Mouse (Mus musculus): Measurements from ENCODE around the gene Snap91. TPM values are rescaled to one million over a fixed set of nuclear protein-coding genes. Genes with fewer than 3 reads are reported as not detected.

Snap91 gene
- polyA plus RNA-seq, 1 experiment = not detected

DNA sequence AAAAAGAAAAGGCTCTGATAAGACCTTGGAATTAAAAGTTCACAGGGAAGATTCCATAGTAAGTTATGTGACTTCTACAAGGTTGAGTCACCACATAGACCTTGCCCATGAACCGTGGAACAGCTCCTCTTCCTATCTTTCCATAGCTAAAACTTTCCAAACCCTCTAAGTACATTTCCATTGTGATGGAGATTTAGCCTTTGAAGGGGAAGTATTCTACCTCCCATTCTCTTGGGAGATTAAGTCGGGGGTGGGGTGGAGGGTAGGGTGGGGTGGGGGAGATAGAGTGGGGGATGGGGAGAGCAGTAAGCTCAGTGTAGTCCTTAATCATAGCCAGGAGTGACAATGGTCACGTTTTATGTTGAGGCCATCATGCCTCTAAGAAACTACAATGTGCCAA is 140.5 kb downstream of the Snap91 start:
- no peak for TF ChIP-seq GATA1 (IDR thresholded peaks at IDR 0.05; ENCODE audit: low read length)

- no peak for TF ChIP-seq GATA1 (IDR thresholded peaks at IDR 0.05; ENCODE audit: low read length)
Observed at GRCm38 (mm10) chr9:86738801-86739200, 141.7 kb downstream of the Snap91 start.

GRCm38 (mm10) chr9:86738067-86738466 is 142.4 kb downstream of the Snap91 start:
- TF ChIP-seq GATA1 (IDR thresholded peaks at IDR 0.05; ENCODE audit: low read length) = no peak

GRCm38 (mm10) chr9:86736991-86737390 is 143.5 kb downstream of the Snap91 start:
- TF ChIP-seq GATA1 (IDR thresholded peaks at IDR 0.05; ENCODE audit: low read length) = no peak

- no peak for TF ChIP-seq GATA1 (IDR thresholded peaks at IDR 0.05; ENCODE audit: low read length)
Observed at GRCm38 (mm10) chr9:86734795-86735194, 145.7 kb downstream of the Snap91 start.

DNA sequence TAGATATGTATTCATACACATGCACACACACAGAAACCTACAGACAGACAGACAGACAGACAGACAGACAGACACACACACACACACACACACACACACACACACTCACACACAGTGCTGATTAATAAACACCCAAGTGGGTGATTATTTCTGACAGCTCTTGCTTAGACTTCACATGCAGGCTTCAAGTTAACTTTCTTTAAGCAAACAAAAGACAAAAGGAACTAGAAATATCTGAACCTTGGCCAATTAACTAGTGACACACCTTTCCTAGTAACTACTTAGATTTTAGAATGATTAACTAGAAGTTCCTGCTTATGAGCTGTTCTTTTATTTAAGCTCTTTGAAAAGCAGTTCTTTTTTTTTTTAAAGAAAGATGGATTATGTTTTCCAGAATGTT is 146.1 kb downstream of the Snap91 start:
- TF ChIP-seq GATA1 (IDR thresholded peaks at IDR 0.05; ENCODE audit: low read length) = no peak

DNA sequence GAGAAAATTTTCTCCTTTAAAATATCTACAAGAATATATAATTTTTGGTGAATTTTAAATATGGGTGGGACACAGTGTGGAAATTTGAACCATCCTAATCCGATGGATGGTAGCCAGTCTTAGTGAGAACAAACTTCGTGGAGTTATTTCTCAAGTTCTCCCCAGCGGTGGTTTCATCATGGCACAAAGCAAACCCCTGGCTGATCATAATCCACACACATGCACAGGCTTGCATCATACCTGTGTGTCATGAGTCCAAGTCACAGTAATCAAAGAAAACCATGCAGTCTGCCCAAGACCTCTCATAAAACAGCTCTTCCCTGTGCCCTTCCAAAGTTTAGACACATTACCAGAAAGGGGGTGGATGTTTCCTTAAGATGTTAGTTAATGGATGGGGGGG is 150.6 kb downstream of the Snap91 start:
- no peak for TF ChIP-seq GATA1 (IDR thresholded peaks at IDR 0.05; ENCODE audit: low read length)

DNA sequence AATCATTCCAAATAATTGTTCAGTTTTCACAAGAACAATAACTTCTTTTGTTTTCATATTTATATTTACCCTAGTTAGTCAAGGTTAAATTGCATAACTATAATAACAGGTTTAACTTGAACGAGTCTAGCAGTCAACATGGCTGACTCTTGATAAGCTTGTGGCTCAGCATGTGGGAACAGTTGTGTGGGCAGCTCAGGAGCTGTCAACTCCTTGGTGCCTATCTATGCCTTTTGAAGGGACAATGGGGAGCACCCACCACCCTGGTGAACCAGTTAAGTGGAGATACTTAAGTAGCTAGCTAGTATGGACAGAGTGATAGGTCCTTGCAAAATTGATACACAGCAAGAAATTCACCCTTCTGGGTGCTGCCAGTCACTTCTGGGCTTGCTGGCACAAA is 151.4 kb downstream of the Snap91 start:
- no peak for TF ChIP-seq GATA1 (IDR thresholded peaks at IDR 0.05; ENCODE audit: low read length)

GRCm38 (mm10) chr9:86728214-86728814 is 152.1 kb downstream of the Snap91 start:
- TF ChIP-seq GATA1 (IDR thresholded peaks at IDR 0.05; ENCODE audit: low read length) = no peak

- TF ChIP-seq GATA1 (IDR thresholded peaks at IDR 0.05; ENCODE audit: low read length) = no peak
Observed at GRCm38 (mm10) chr9:86726381-86726720, 154.1 kb downstream of the Snap91 start.

DNA sequence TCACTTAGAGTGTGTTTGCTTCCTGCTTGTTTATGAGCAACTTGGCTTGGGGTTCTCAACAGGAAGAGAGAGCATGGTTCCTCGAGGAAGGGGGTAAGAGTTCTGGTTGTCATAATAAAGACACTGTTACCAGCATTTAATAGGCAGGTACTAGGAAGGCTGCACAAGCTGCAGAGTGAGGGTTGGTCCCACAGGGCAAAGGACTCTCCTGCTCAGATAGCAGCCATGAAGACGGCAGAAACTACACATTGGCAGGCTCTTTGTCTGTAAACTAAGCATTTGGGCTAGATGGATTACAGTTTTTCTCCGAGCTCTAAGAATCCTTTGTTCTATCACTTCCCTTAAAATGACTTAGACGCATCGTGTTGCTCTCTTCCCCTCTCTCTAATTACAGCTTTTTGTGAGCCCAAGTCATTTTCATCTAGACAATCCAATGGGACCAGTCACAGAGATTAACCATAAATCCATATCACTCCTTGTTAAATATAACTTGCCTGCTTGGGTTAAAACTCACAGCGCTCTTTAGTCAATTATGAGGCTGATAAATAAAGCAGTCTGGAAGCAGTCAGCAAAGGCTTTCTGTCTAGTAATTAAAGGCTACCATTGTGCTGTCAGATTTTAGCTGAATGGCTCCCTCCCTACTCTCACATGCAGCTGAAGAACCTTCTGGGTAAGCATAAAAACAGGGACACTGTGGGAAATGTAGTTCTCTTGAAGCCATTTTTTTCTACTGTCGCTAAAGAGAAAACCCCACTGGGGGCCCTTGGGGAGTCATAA is 154.7 kb downstream of the Snap91 start:
- TF ChIP-seq GATA1 (IDR thresholded peaks at IDR 0.05; ENCODE audit: low read length) = no peak

- no peak for TF ChIP-seq GATA1 (IDR thresholded peaks at IDR 0.05; ENCODE audit: low read length)
Observed at GRCm38 (mm10) chr9:86725066-86725465, 155.4 kb downstream of the Snap91 start.

DNA sequence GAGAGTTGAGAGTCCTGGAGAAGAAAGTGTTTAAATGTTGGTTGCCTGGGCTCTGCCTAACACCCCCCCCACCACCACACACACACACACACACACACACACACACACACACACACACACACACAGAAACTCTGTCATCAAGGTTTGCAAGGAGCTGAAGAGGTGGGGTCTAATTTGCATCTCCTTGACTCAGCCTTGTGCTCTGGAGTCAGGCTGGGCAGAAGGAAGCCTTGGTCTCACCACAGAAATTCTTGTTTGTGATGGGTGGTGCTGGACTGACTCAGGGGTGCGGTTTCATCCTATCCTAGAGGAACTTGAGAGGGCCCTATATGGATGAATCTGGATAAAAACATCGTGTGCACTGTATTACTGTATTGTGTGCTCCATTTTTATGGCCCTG is 159.7 kb downstream of the Snap91 start:
- TF ChIP-seq GATA1 (IDR thresholded peaks at IDR 0.05; ENCODE audit: low read length) = no peak

DNA sequence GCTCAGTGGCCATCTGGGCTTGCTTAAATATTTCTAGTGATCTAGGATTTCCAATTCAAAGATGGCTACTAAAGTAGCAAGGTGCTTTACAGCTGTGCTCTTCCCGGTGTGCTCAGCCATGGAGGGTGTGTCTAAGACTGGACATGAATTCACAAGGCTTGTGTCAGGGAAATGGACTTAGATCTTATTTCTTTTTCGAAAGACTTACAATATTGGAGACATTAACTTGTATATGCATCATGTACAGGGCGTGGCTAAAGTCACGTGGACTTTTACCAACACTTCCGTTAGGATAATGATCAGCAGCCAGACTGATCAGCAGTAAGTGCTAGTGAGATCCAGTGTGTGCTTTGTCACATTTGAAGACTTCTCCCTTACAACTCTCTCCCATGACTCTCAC is 160.2 kb downstream of the Snap91 start:
- TF ChIP-seq GATA1 (IDR thresholded peaks at IDR 0.05; ENCODE audit: low read length) = no peak

GRCm38 (mm10) chr9:86717119-86717518 is 163.3 kb downstream of the Snap91 start:
- no peak for TF ChIP-seq GATA1 (IDR thresholded peaks at IDR 0.05; ENCODE audit: low read length)

GRCm38 (mm10) chr9:86716540-86716939 is 163.9 kb downstream of the Snap91 start:
- no peak for TF ChIP-seq GATA1 (IDR thresholded peaks at IDR 0.05; ENCODE audit: low read length)

Other genes with a start within 250 kb of the Snap91 start
- gene Me1, start 184.7 kb downstream of the Snap91 start, polyA plus RNA-seq (2012) = 16.3 and 22.6 TPM in 2 replicates
- not detected in 2 replicates for gene Prss35, start 137.0 kb downstream of the Snap91 start, polyA plus RNA-seq (2012)
- not detected in 2 replicates for gene Ripply2, start 134.9 kb upstream of the Snap91 start, polyA plus RNA-seq (2012)
- 10.5 and 15.7 TPM in 2 replicates for gene Cyb5r4, start 141.4 kb upstream of the Snap91 start, polyA plus RNA-seq (2012)

Measured in G1E-ER4 (cell line).